Mouse (Mus musculus): ENCODE measurements around the gene Syne1.

GRCm38 (mm10) chr10:5453830-5454229 is 97.5 kb downstream of the Syne1 start:
- TF ChIP-seq ZNF384 (IDR thresholded peaks at IDR 0.05; ENCODE audit: low read depth, low read length) (no peak), CHD2 (IDR thresholded peaks at IDR 0.05; ENCODE audit: low read depth, low read length) (no peak), MAFK (IDR thresholded peaks at IDR 0.05; ENCODE audit: insufficient read depth, low read depth, low read length) (no peak), ZC3H11A (IDR thresholded peaks at IDR 0.05; ENCODE audit: borderline replicate concordance, low read depth, low read length) (no peak)
